Mouse (Mus musculus): ENCODE data around the gene Tgfb1i1. TPM values are rescaled to one million over a fixed set of nuclear protein-coding genes. Genes with fewer than 3 reads are reported as not detected.

Gene Tgfb1i1
- polyA plus RNA-seq, 1 experiment from 2014 or later, result 178 TPM

- H3K36me3 ChIP-seq, result peaks cover 45% of the 10 kb centered on the region
- H3K4me1 ChIP-seq, result peaks cover 45% of the 10 kb centered on the region
- peak overlapping the region; percentile 59 for H3K9ac ChIP-seq
- ATAC-seq (ENCODE audit: borderline replicate concordance, extremely low read depth, low FRiP score, low TSS enrichment), result peak; percentile 74; the same call in 1 of the 2 replicates
- H3K27me3 ChIP-seq, result no peaks in the 10 kb centered on the region
- H3K4me3 ChIP-seq, result peak overlapping the region; percentile 48
- H3K4me2 ChIP-seq, result peak overlapping the region; percentile 65
- H3K9me3 ChIP-seq, result no peaks in the 10 kb centered on the region
- 1% methylated on average over 13 of the region's 13 CpGs for WGBS
- peak overlapping the region; percentile 96 for H3K27ac ChIP-seq
Observed at GRCm38 (mm10) chr7:128247443-128247842, 831 bp downstream of the Tgfb1i1 start.

- H3K4me1 ChIP-seq, result peaks cover 52% of the 10 kb centered on the region
- no peaks in the 10 kb centered on the region for H3K9me3 ChIP-seq
- H3K9ac ChIP-seq, result peak overlapping the region; percentile 59
- H3K4me3 ChIP-seq, result peak overlapping the region; percentile 48
- no peak for ATAC-seq (ENCODE audit: borderline replicate concordance, extremely low read depth, low FRiP score, low TSS enrichment)
- H3K4me2 ChIP-seq, result peak overlapping the region; percentile 65
- no peaks in the 10 kb centered on the region for H3K27me3 ChIP-seq
- 72% methylated on average over 10 of the region's 10 CpGs for WGBS
- H3K36me3 ChIP-seq, result peaks cover 41% of the 10 kb centered on the region
- no peak overlapping the region for H3K27ac ChIP-seq
Observed at GRCm38 (mm10) chr7:128248081-128249042, 1.8 kb downstream of the Tgfb1i1 start.

DNA sequence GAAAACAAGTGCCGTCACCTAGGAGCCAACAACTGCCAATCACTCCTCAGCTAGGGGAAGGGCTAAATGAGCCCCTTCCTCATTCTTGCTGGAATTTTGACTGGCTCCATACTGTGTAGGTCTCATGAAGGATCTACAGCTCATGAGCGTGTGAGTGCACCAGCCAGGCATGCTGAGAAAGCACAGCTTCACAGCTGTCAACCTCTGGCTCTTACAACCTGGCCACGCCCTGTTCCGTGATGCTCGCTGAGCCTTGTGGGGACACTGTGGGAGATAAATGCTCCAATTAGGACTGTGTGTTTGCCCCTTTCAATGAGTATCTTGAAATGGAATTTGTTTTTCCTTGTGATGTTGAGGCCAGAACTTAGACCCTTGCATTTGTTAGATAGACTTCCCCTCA lies 3.4 kb downstream of the Tgfb1i1 start:
- H3K9me3 ChIP-seq, result no peaks in the 10 kb centered on the region
- H3K36me3 ChIP-seq, result peaks cover 36% of the 10 kb centered on the region
- no peak overlapping the region for H3K9ac ChIP-seq
- no peak for ATAC-seq (ENCODE audit: borderline replicate concordance, extremely low read depth, low FRiP score, low TSS enrichment)
- H3K4me2 ChIP-seq, result no peak overlapping the region
- H3K4me3 ChIP-seq, result no peak overlapping the region
- H3K4me1 ChIP-seq, result peaks cover 52% of the 10 kb centered on the region
- H3K27ac ChIP-seq, result no peak overlapping the region
- no peaks in the 10 kb centered on the region for H3K27me3 ChIP-seq
- WGBS, result 87% methylated on average over 5 of the region's 5 CpGs

GRCm38 (mm10) chr7:128251946-128252345 lies 5.3 kb downstream of the Tgfb1i1 start:
- Histone ChIP-seq H3K4me2 (peak overlapping the region; percentile 46), H3K4me3 (peak overlapping the region; percentile 20), H3K9me3 (no peaks in the 10 kb centered on the region), H3K9ac (no peak overlapping the region), H3K27me3 (no peaks in the 10 kb centered on the region), H3K36me3 (peaks cover 34% of the 10 kb centered on the region), H3K27ac (no peak overlapping the region), H3K4me1 (peaks cover 47% of the 10 kb centered on the region)
- WGBS, result 56% methylated on average over 12 of the region's 12 CpGs
- no peak for ATAC-seq (ENCODE audit: borderline replicate concordance, extremely low read depth, low FRiP score, low TSS enrichment)

DNA sequence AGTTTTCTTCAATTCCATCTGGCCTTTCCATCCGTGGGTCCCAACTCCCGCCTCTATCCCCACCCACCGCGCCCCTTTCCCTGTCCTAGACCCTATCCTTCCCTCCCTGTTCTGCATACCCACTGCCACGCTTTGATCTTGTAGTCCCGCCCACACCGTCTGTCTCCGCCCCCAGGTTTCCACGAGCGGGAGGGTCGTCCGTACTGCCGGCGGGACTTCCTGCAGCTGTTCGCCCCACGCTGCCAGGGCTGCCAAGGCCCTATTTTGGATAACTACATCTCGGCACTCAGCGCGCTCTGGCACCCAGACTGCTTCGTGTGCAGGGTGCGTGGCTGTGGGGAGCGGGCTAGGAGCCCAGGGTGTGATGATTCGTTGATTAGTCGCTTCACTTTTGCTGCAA lies 6.0 kb downstream of the Tgfb1i1 start:
- Histone ChIP-seq H3K4me2 (peak overlapping the region; percentile 46), H3K4me3 (peak overlapping the region; percentile 20), H3K36me3 (peaks cover 34% of the 10 kb centered on the region), H3K27ac (no peak overlapping the region), H3K9me3 (no peaks in the 10 kb centered on the region), H3K9ac (no peak overlapping the region), H3K27me3 (no peaks in the 10 kb centered on the region), H3K4me1 (peaks cover 51% of the 10 kb centered on the region)
- ATAC-seq (ENCODE audit: borderline replicate concordance, extremely low read depth, low FRiP score, low TSS enrichment), result no peak
- WGBS, result 13% methylated on average over 24 of the region's 24 CpGs

DNA sequence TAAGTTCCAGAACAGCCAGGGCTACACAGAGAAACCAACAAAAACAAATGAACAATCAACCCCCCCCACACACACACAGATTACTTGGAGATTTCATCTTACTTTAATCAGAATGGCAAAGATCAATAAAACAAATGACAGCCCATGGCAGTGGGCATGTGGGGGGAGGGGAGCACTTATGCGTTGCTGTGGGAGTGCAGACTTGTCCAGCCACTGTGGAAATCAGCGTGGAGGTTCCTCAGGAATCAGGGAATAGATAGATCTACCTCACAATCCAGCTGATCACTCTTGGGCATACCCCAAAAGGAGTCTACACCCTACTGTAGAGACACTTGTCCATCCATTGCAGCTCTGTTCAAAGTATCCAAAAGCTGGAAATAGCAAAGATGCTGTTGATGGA lies 8.4 kb downstream of the Tgfb1i1 start:
- 55% methylated on average over 2 of the region's 2 CpGs for WGBS
- H3K36me3 ChIP-seq, result peaks cover 26% of the 10 kb centered on the region
- ATAC-seq (ENCODE audit: borderline replicate concordance, extremely low read depth, low FRiP score, low TSS enrichment), result no peak
- no peak overlapping the region for H3K27ac ChIP-seq
- H3K4me2 ChIP-seq, result no peak overlapping the region
- H3K9ac ChIP-seq, result no peak overlapping the region
- H3K4me1 ChIP-seq, result peaks cover 32% of the 10 kb centered on the region
- 0 out of 2 replicates have a peak, but pooled peaks cover 3% of the 10 kb centered on the region for H3K27me3 ChIP-seq
- H3K4me3 ChIP-seq, result no peak overlapping the region
- no peaks in the 10 kb centered on the region for H3K9me3 ChIP-seq

DNA sequence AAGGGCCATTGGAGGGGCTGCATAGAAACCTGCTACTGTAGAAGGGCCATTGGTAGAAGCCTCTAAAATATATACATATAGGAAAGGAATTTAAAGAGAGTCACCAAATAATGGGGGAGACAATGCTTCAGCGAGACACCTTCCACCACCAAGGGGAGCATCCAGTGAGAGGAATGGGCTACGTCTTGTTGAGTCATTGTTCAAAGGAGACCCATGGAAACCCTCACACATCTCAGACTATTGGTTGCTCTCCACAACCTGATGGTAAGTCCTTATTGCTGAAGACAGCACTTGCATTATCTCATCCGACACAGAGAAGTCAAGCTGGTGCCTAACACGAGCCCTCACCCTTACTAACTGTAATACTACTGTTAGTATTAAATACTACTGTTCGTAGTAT lies 9.1 kb downstream of the Tgfb1i1 start:
- H3K4me2 ChIP-seq, result no peak overlapping the region
- no peak overlapping the region for H3K27ac ChIP-seq
- WGBS, result 86% methylated on average over 5 of the region's 5 CpGs
- 0 out of 2 replicates have a peak, but pooled peaks cover 3% of the 10 kb centered on the region for H3K27me3 ChIP-seq
- ATAC-seq (ENCODE audit: borderline replicate concordance, extremely low read depth, low FRiP score, low TSS enrichment), result no peak
- H3K9me3 ChIP-seq, result no peaks in the 10 kb centered on the region
- peaks cover 22% of the 10 kb centered on the region for H3K36me3 ChIP-seq
- H3K9ac ChIP-seq, result no peak overlapping the region
- no peak overlapping the region for H3K4me3 ChIP-seq
- H3K4me1 ChIP-seq, result peaks cover 31% of the 10 kb centered on the region

GRCm38 (mm10) chr7:128256783-128257334 lies 10.2 kb downstream of the Tgfb1i1 start:
- no peak overlapping the region for H3K9ac ChIP-seq

DNA sequence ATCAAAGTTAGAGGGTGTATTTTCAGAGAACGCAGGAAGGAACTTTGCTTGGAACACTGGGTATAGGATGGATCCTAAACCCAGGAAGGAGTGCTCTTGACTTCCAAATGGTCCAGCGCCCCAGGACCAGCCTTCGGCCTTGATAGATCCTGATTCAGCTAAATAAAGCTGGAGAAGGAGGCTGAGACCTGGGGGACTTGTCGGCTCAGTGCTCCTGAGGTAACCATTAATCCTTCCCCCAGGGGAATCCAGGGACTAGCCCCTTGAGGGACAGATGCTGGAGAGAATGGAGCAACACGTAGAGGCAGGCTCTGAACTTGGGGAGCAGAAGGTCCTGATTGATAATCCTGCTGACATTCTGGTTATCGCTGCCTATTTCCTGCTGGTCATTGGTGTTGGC lies 18.8 kb downstream of the Tgfb1i1 start, which contains the start of gene Slc5a2:
TSS of gene Slc5a2 (plus strand) at position 247 of the 400 bp plus-strand sequence.
- Histone ChIP-seq H3K36me3 (no peaks in the 10 kb centered on the region), H3K27me3 (no peaks in the 10 kb centered on the region), H3K4me2 (no peak within 1 kb of the TSS), H3K9ac (no peak within 1 kb of the TSS), H3K4me3 (no peak within 1 kb of the TSS), H3K9me3 (no peaks in the 10 kb centered on the region), H3K4me1 (no peaks in the 10 kb centered on the region), H3K27ac (no peak within 1 kb of the TSS)
- ATAC-seq (ENCODE audit: borderline replicate concordance, extremely low read depth, low FRiP score, low TSS enrichment), result no peak
- WGBS, result 76% methylated on average over 6 of the region's 6 CpGs

More at GRCm38 (mm10) chr7:128256783-128257334, 10.2 kb downstream of the Tgfb1i1 start:
- ATAC-seq (ENCODE audit: borderline replicate concordance, extremely low read depth, low FRiP score, low TSS enrichment), result no peak
- Histone ChIP-seq H3K27ac (no peak overlapping the region), H3K9me3 (no peaks in the 10 kb centered on the region), H3K4me3 (no peak overlapping the region), H3K36me3 (peaks cover 16% of the 10 kb centered on the region), H3K4me1 (peaks cover 26% of the 10 kb centered on the region), H3K27me3 (0 out of 2 replicates have a peak, but pooled peaks cover 3% of the 10 kb centered on the region), H3K4me2 (no peak overlapping the region)
- WGBS, result 14% methylated on average over 5 of the region's 5 CpGs

DNA sequence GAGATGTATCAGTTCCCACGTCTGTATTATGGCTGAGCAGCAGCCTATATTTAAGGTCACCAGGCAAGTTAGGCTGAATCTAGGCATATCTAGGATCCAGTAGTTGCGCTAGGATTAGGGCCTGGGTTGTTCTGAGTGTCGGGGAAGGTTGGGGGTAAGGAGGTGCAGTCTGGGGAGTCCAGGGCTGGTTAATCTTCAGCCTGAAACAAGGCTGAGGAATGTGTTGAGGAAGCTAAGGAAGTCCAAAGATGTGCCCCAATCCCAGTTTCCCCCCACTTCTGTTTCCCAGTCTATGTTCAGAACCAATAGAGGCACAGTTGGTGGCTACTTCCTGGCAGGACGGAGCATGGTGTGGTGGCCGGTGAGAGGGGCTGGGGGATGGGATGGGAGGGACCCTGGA lies 19.4 kb downstream of the Tgfb1i1 start:
- H3K27ac ChIP-seq, result no peak overlapping the region
- WGBS, result 62% methylated on average over 5 of the region's 5 CpGs
- no peaks in the 10 kb centered on the region for H3K27me3 ChIP-seq
- H3K9me3 ChIP-seq, result no peaks in the 10 kb centered on the region
- H3K36me3 ChIP-seq, result 0 out of 2 replicates have a peak, but pooled peaks cover 3% of the 10 kb centered on the region
- no peak for ATAC-seq (ENCODE audit: borderline replicate concordance, extremely low read depth, low FRiP score, low TSS enrichment)
- no peak overlapping the region for H3K9ac ChIP-seq
- no peak overlapping the region for H3K4me3 ChIP-seq
- H3K4me1 ChIP-seq, result no peaks in the 10 kb centered on the region
- no peak overlapping the region for H3K4me2 ChIP-seq

GRCm38 (mm10) chr7:128267391-128267790 lies 20.8 kb downstream of the Tgfb1i1 start:
- H3K27me3 ChIP-seq, result no peaks in the 10 kb centered on the region
- peaks cover 14% of the 10 kb centered on the region for H3K36me3 ChIP-seq
- H3K4me1 ChIP-seq, result no peaks in the 10 kb centered on the region
- H3K27ac ChIP-seq, result no peak overlapping the region
- no peaks in the 10 kb centered on the region for H3K9me3 ChIP-seq
- WGBS, result 57% methylated on average over 13 of the region's 13 CpGs
- ATAC-seq (ENCODE audit: borderline replicate concordance, extremely low read depth, low FRiP score, low TSS enrichment), result no peak
- H3K4me2 ChIP-seq, result no peak overlapping the region
- H3K4me3 ChIP-seq, result no peak overlapping the region
- no peak overlapping the region for H3K9ac ChIP-seq

DNA sequence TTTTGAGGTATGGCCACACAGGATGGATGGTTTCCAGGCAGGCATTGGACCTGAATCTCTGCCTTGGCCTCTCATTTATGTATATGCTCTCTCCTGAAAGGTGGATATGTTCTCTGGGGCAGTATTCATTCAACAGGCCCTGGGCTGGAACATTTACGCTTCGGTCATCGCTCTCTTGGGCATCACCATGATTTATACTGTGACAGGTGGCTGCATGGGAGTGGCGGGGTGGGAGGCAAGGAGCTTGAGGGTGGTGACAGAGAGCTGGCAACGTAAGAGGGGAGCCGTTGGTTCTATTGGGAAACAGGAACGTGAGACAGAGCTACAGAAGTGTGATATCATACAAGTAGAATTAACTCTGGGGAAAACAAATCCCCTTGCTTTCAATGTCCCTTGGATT lies 21.2 kb downstream of the Tgfb1i1 start:
- Histone ChIP-seq H3K4me3 (no peak overlapping the region), H3K27me3 (no peaks in the 10 kb centered on the region), H3K4me2 (no peak overlapping the region), H3K4me1 (no peaks in the 10 kb centered on the region), H3K9me3 (no peaks in the 10 kb centered on the region), H3K27ac (no peak overlapping the region), H3K9ac (no peak overlapping the region), H3K36me3 (peaks cover 17% of the 10 kb centered on the region)
- no peak for ATAC-seq (ENCODE audit: borderline replicate concordance, extremely low read depth, low FRiP score, low TSS enrichment)
- WGBS, result 82% methylated on average over 7 of the region's 7 CpGs

Measured in lung, embryonic 15.5 days (tissue).